Comparison of ENCODE assay signal across 18 mouse cellular contexts in the genomic region with DNA sequence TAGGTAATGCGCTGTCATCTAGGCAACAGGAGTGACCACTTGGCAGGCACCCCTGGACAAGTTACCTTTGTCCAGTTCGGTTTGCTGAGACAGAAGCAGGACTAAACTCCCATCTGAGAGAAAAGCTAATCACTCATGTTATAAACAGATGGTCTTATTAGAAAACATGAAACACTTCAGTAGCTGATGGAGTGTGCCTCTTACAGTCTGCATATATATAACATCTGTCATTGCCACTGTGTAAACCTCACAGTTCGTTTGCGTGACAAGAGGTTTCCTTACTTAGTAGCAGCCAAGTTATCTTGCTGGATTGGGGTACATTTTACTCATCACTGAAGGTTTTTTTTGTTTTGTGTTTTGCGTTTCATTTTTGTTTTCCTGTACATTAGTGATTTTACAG.
DNase-seq lines count a peak whose midpoint lies in the region; ATAC-seq and TF ChIP-seq lines count a peak whose summit lies in the region.
"Had no signal": no experiment of that assay in that cellular context is flagged by ENCODE, and none has a peak within 500 bp of the region (broad histone marks: within the 10 kb centered on the region; RNA-seq: fewer than 3 reads in every experiment).

No protein-coding gene starts in this region.

- peak; percentile 50; the same call in 1 of the 2 replicates for ATAC-seq in forebrain, embryonic 14.5 days
- ATAC-seq in forebrain, embryonic 12.5 days (ENCODE audit: low FRiP score) = no peak
- ATAC-seq in forebrain, embryonic 16.5 days = peak; percentile 66; the same call in 1 of the 2 replicates
- ATAC-seq in forebrain, embryonic 11.5 days (replicated peaks; ENCODE audit: low FRiP score) = no peak
- ATAC-seq in hindbrain, embryonic 14.5 days (ENCODE audit: low FRiP score) = peak; percentile 11; the same call in 1 of the 2 replicates
- ATAC-seq in megakaryocyte progenitor cell, adult 5-6 weeks (replicated peaks; ENCODE audit: poor library complexity) = no peak

- no peaks in the 10 kb centered on the region for H3K9me3 ChIP-seq in forebrain, embryonic 14.5 days (replicated peaks; ENCODE audit: control insufficient read depth, low read length)
- no peaks in the 10 kb centered on the region for H3K9me3 ChIP-seq in forebrain, embryonic 12.5 days
- no peaks in the 10 kb centered on the region for H3K9me3 ChIP-seq in forebrain, embryonic 16.5 days (ENCODE audit: control insufficient read depth, low read length)
- no peaks in the 10 kb centered on the region for H3K9me3 ChIP-seq in forebrain, embryonic 11.5 days (ENCODE audit: control insufficient read depth, low read length)
- no peaks in the 10 kb centered on the region for H3K9me3 ChIP-seq in hindbrain, embryonic 14.5 days (ENCODE audit: control insufficient read depth, low read length)
- no peaks in the 10 kb centered on the region for H3K9me3 ChIP-seq in hindbrain, embryonic 10.5 days
- H3K9me3 ChIP-seq: embryonic facial prominence, embryonic 10.5 days; embryonic facial prominence, embryonic 12.5 days had no signal

- DNase-seq in forebrain, embryonic 14.5 days (ENCODE audit: low spot score) = peak; percentile 53
- no peak for DNase-seq in forebrain, embryonic 11.5 days (ENCODE audit: low spot score)
- no peak for DNase-seq in hindbrain, embryonic 14.5 days (ENCODE audit: low spot score)
- no peak for DNase-seq in hindbrain, embryonic 10.5 days (ENCODE audit: low spot score)
- DNase-seq in brain, embryonic 14.5 days (ENCODE audit: low read depth) = peak; percentile 54
- DNase-seq: adrenal gland, adult 2 months; adrenal gland, postnatal 10 days; adrenal gland, postnatal 25 days; cerebellum, adult 11-12 months; cerebellum, adult 2 months; cerebellum, adult 9-10 months; cerebellum, postnatal 10 days; cerebellum, postnatal 25 days had no signal

- H3K9ac ChIP-seq in forebrain, embryonic 14.5 days (ENCODE audit: low read length) = no peak overlapping the region
- H3K9ac ChIP-seq in forebrain, embryonic 12.5 days = no peak overlapping the region
- no peak overlapping the region for H3K9ac ChIP-seq in forebrain, embryonic 16.5 days (replicated peaks; ENCODE audit: low read depth, low read length)
- H3K9ac ChIP-seq in forebrain, embryonic 11.5 days (ENCODE audit: low read length) = no peak overlapping the region
- H3K9ac ChIP-seq in hindbrain, embryonic 14.5 days = no peak overlapping the region
- H3K9ac ChIP-seq: embryonic facial prominence, embryonic 12.5 days had no signal

- H3K4me2 ChIP-seq in forebrain, embryonic 14.5 days (ENCODE audit: low read length) = no peak overlapping the region
- no peak overlapping the region for H3K4me2 ChIP-seq in forebrain, embryonic 12.5 days
- no peak overlapping the region for H3K4me2 ChIP-seq in forebrain, embryonic 16.5 days (ENCODE audit: low read length)
- no peak overlapping the region for H3K4me2 ChIP-seq in forebrain, embryonic 11.5 days (ENCODE audit: low read depth, low read length, severe bottlenecking)
- no peak overlapping the region for H3K4me2 ChIP-seq in hindbrain, embryonic 14.5 days (replicated peaks)
- H3K4me2 ChIP-seq: embryonic facial prominence, embryonic 12.5 days had no signal

- TF ChIP-seq CTCF in brain, embryonic 14.5 days (IDR thresholded peaks at IDR 0.05; ENCODE audit: borderline replicate concordance, extremely low read depth, insufficient read depth, insufficient read length) = no peak

- 78% methylated on average over 5 of the region's 5 CpGs for WGBS in forebrain, embryonic 14.5 days
- WGBS in forebrain, embryonic 12.5 days = 88% methylated on average over 5 of the region's 5 CpGs
- WGBS in forebrain, embryonic 16.5 days = 62% methylated on average over 5 of the region's 5 CpGs
- WGBS in forebrain, embryonic 11.5 days = 86% methylated on average over 5 of the region's 5 CpGs
- 74% methylated on average over 5 of the region's 5 CpGs for WGBS in hindbrain, embryonic 14.5 days
- 89% methylated on average over 5 of the region's 5 CpGs for WGBS in hindbrain, embryonic 10.5 days

- TF ChIP-seq POLR2A in brain, embryonic 14.5 days (IDR thresholded peaks at IDR 0.05; ENCODE audit: borderline replicate concordance, extremely low read depth, insufficient read depth, insufficient read length, poor library complexity, severe bottlenecking) = no peak

- H3K36me3 ChIP-seq in forebrain, embryonic 14.5 days (ENCODE audit: control insufficient read depth, insufficient read depth, low read length) = no peaks in the 10 kb centered on the region
- no peaks in the 10 kb centered on the region for H3K36me3 ChIP-seq in forebrain, embryonic 12.5 days (replicated peaks)
- no peaks in the 10 kb centered on the region for H3K36me3 ChIP-seq in forebrain, embryonic 16.5 days (ENCODE audit: control insufficient read depth, insufficient read depth)
- no peaks in the 10 kb centered on the region for H3K36me3 ChIP-seq in forebrain, embryonic 11.5 days (ENCODE audit: control insufficient read depth, insufficient read depth, low read length)
- H3K36me3 ChIP-seq in hindbrain, embryonic 14.5 days (replicated peaks; ENCODE audit: control insufficient read depth, insufficient read depth) = no peaks in the 10 kb centered on the region
- H3K36me3 ChIP-seq in hindbrain, embryonic 10.5 days = no peaks in the 10 kb centered on the region
- H3K36me3 ChIP-seq: embryonic facial prominence, embryonic 10.5 days; embryonic facial prominence, embryonic 12.5 days had no signal

- H3K4me3 ChIP-seq in forebrain, embryonic 14.5 days (ENCODE audit: low read depth, low read length) = no peak overlapping the region
- no peak overlapping the region for H3K4me3 ChIP-seq in forebrain, embryonic 12.5 days (replicated peaks)
- H3K4me3 ChIP-seq in forebrain, embryonic 16.5 days (replicated peaks; ENCODE audit: low read length) = no peak overlapping the region
- no peak overlapping the region for H3K4me3 ChIP-seq in forebrain, embryonic 11.5 days (ENCODE audit: low read depth, low read length)
- no peak overlapping the region for H3K4me3 ChIP-seq in hindbrain, embryonic 14.5 days (replicated peaks; ENCODE audit: low read length)
- no peak overlapping the region for H3K4me3 ChIP-seq in hindbrain, embryonic 10.5 days
- H3K4me3 ChIP-seq: embryonic facial prominence, embryonic 10.5 days; embryonic facial prominence, embryonic 12.5 days had no signal

- no peak overlapping the region for H3K27ac ChIP-seq in forebrain, embryonic 14.5 days (ENCODE audit: low read depth, low read length)
- H3K27ac ChIP-seq in forebrain, embryonic 12.5 days = no peak overlapping the region
- no peak overlapping the region for H3K27ac ChIP-seq in forebrain, embryonic 16.5 days (ENCODE audit: low read length)
- H3K27ac ChIP-seq in forebrain, embryonic 11.5 days (ENCODE audit: low read depth, low read length) = no peak overlapping the region
- H3K27ac ChIP-seq in hindbrain, embryonic 14.5 days = no peak overlapping the region
- H3K27ac ChIP-seq in hindbrain, embryonic 10.5 days = no peak overlapping the region
- H3K27ac ChIP-seq: embryonic facial prominence, embryonic 10.5 days; embryonic facial prominence, embryonic 12.5 days had no signal

- peaks cover 3% of the 10 kb centered on the region; the same call in 1 of the 2 replicates for H3K4me1 ChIP-seq in forebrain, embryonic 14.5 days (ENCODE audit: control insufficient read depth, insufficient read depth, low read length)
- H3K4me1 ChIP-seq in forebrain, embryonic 12.5 days = no peaks in the 10 kb centered on the region
- H3K4me1 ChIP-seq in forebrain, embryonic 16.5 days (replicated peaks; ENCODE audit: control insufficient read depth, insufficient read depth, low read length) = peaks cover 3% of the 10 kb centered on the region; the same call in 1 of the 2 replicates
- no peaks in the 10 kb centered on the region for H3K4me1 ChIP-seq in forebrain, embryonic 11.5 days (replicated peaks; ENCODE audit: control insufficient read depth, insufficient read depth, low read length)
- H3K4me1 ChIP-seq in hindbrain, embryonic 14.5 days (replicated peaks; ENCODE audit: control insufficient read depth, insufficient read depth, low read length) = 0 out of 2 replicates have a peak, but pooled peaks cover 6% of the 10 kb centered on the region
- H3K4me1 ChIP-seq in hindbrain, embryonic 10.5 days (replicated peaks) = no peaks in the 10 kb centered on the region
- H3K4me1 ChIP-seq: embryonic facial prominence, embryonic 10.5 days; embryonic facial prominence, embryonic 12.5 days had no signal

- no peaks in the 10 kb centered on the region for H3K27me3 ChIP-seq in forebrain, embryonic 14.5 days (replicated peaks; ENCODE audit: control insufficient read depth, insufficient read depth, low read length)
- no peaks in the 10 kb centered on the region for H3K27me3 ChIP-seq in forebrain, embryonic 12.5 days
- H3K27me3 ChIP-seq in forebrain, embryonic 16.5 days (replicated peaks; ENCODE audit: control insufficient read depth, insufficient read depth, low read length) = no peaks in the 10 kb centered on the region
- H3K27me3 ChIP-seq in forebrain, embryonic 11.5 days (ENCODE audit: control insufficient read depth, insufficient read depth, low read length) = no peaks in the 10 kb centered on the region
- no peaks in the 10 kb centered on the region for H3K27me3 ChIP-seq in hindbrain, embryonic 14.5 days (ENCODE audit: control insufficient read depth, insufficient read depth, low read length)
- no peaks in the 10 kb centered on the region for H3K27me3 ChIP-seq in hindbrain, embryonic 10.5 days (ENCODE audit: insufficient read depth, poor library complexity, severe bottlenecking)
- H3K27me3 ChIP-seq: embryonic facial prominence, embryonic 12.5 days had no signal

Comparison
In these comparisons a context has a peak if more than half of its experiments do, and no peak if none do; other contexts are left out.
1. ATAC-seq: peak in forebrain, embryonic 14.5 days (single experiment), forebrain, embryonic 16.5 days (single experiment) and hindbrain, embryonic 14.5 days (single experiment); none in forebrain, embryonic 12.5 days (single experiment), forebrain, embryonic 11.5 days (single experiment) and megakaryocyte progenitor cell, adult 5-6 weeks (single experiment).
2. DNase-seq: peak in forebrain, embryonic 14.5 days (single experiment) and brain, embryonic 14.5 days (single experiment); none in forebrain, embryonic 11.5 days (single experiment), hindbrain, embryonic 14.5 days (single experiment) and hindbrain, embryonic 10.5 days (single experiment).